Mouse (Mus musculus) small intestine, adult 2 months (tissue): ENCODE results near the gene Cfh.

ENCODE experiments used
- CTCF ChIP-seq: fragments of 200-500 bp; IDR thresholded peaks from 2 replicates; pipeline ENCODE4 v1.5.1; 2012; ENCODE audit warnings: low read depth, mild to moderate bottlenecking, control low read depth, inconsistent platforms, low read length, moderate library complexity, mixed read lengths; ENCODE audit not compliant: insufficient replicate concordance, insufficient read length; ENCODE audit errors: extremely low read depth
- POLR2A ChIP-seq: fragments of 200-500 bp; IDR thresholded peaks from 2 replicates; pipeline ENCODE4 v1.6.1; 2012; ENCODE audit warnings: low read depth, mild to moderate bottlenecking, control low read depth, inconsistent platforms, low read length, moderate library complexity

- TF ChIP-seq CTCF = no peak
- no peak for TF ChIP-seq POLR2A
These were observed 43.1 kb upstream of the Cfh start for GRCm38 (mm10) chr1:140226673-140227072.
